Mouse (Mus musculus) limb, embryonic 11.5 days (tissue): ENCODE data around the gene Creb3l1. TPM values are rescaled to one million over a fixed set of nuclear protein-coding genes. Genes with fewer than 3 reads are reported as not detected.

Experiments
- ATAC-seq: fragments of 200-750 bp; cut with Nextera tagmentation; 2 replicates; pipeline ENCODE4 v1.8.0; 2017; ENCODE audit warnings: low read depth; ENCODE audit not compliant: insufficient number of reproducible peaks, low FRiP score, low TSS enrichment
- DNase-seq: peaks from one replicate; pipeline ENCODE4 v3.0.0-alpha.2; 2015; ENCODE audit warnings: low spot score
- H3K27ac ChIP-seq: fragments of 300-500 bp; sonication (generic); replicated peaks from 2 replicates; pipeline ENCODE4 v1.5.1; 2014; ENCODE audit warnings: low read depth, mild to moderate bottlenecking, low read length
- H3K27me3 ChIP-seq: fragments of 300-500 bp; sonication (generic); 2 replicates; pipeline ENCODE4 v1.6.1; 2014; ENCODE audit warnings: mild to moderate bottlenecking, low read length, mixed read lengths; ENCODE audit not compliant: control insufficient read depth, insufficient read depth
- H3K36me3 ChIP-seq: fragments of 300-500 bp; sonication (generic); 2 replicates; pipeline ENCODE4 v1.6.1; 2014; ENCODE audit warnings: mild to moderate bottlenecking, low read length, moderate library complexity, mixed read lengths; ENCODE audit not compliant: control insufficient read depth, insufficient read depth
- H3K4me1 ChIP-seq: fragments of 300-500 bp; sonication (generic); 2 replicates; pipeline ENCODE4 v1.6.1; 2014; ENCODE audit warnings: low read length, mixed read lengths; ENCODE audit not compliant: control insufficient read depth, insufficient read depth
- H3K4me2 ChIP-seq: fragments of 300-500 bp; sonication (generic); 2 replicates; pipeline ENCODE4 v1.6.1; 2014; ENCODE audit warnings: low read depth, mild to moderate bottlenecking, moderate library complexity; ENCODE audit not compliant: severe bottlenecking
- H3K4me3 ChIP-seq: fragments of 300-500 bp; sonication (generic); 2 replicates; pipeline ENCODE4 v1.5.1; 2014; ENCODE audit warnings: low read depth, low read length
- H3K9ac ChIP-seq: fragments of 300-500 bp; sonication (generic); 2 replicates; pipeline ENCODE4 v1.6.1; 2014; ENCODE audit warnings: mild to moderate bottlenecking, low read length
- H3K9me3 ChIP-seq: fragments of 300-500 bp; sonication (generic); 2 replicates; pipeline ENCODE4 v1.6.1; 2016; ENCODE audit warnings: low read length; ENCODE audit not compliant: control insufficient read depth
- WGBS: fragments of 180-500 bp; shearing (Covaris S2); extraction: QIAGEN DNeasy Blood & Tissue Kit; methylation state at CpG from one replicate; pipeline ENCODE4 v1.1.7; 2014; 5-methylcytosine and 5-hydroxymethylcytosine counted together
- polyA plus RNA-seq: library from polyadenylated mRNA; unstranded; fragments of >200 nt; fragmentation: Nextera tagmentation; extraction: Ambion mirVana; gene quantifications from 2 replicates; pipeline ENCODE4 v1.2.1, GENCODE M21; 2014

Gene Creb3l1
- polyA plus RNA-seq, 1 experiment from 2014 or later, result 0.85 TPM

- Histone ChIP-seq H3K4me2 (no peak overlapping the region), H3K27ac (no peak overlapping the region), H3K9me3 (no peaks in the 10 kb centered on the region), H3K4me1 (peaks cover 10% of the 10 kb centered on the region), H3K27me3 (no peaks in the 10 kb centered on the region), H3K4me3 (no peak overlapping the region), H3K36me3 (no peaks in the 10 kb centered on the region), H3K9ac (no peak overlapping the region)
- 86% methylated on average over 6 of the region's 6 CpGs for WGBS
- no peak for ATAC-seq
- no peak for DNase-seq
Measured at GRCm38 (mm10) chr2:92014248-92014647, 10.1 kb downstream of the Creb3l1 start.

- Histone ChIP-seq H3K4me2 (no peak overlapping the region), H3K36me3 (no peaks in the 10 kb centered on the region), H3K9me3 (no peaks in the 10 kb centered on the region), H3K4me1 (peaks cover 10% of the 10 kb centered on the region), H3K27ac (no peak overlapping the region; the same call in 1 of the 2 replicates), H3K9ac (peak overlapping the region; percentile 19; the same call in 1 of the 2 replicates), H3K27me3 (no peaks in the 10 kb centered on the region), H3K4me3 (no peak overlapping the region)
- 0 out of 2 replicates have a peak, but pooled peaks have one; percentile 10 for ATAC-seq
- 17% methylated on average over 8 of the region's 8 CpGs for WGBS
- peak; percentile 38 for DNase-seq
Measured at GRCm38 (mm10) chr2:92012768-92013445, 11.4 kb downstream of the Creb3l1 start.

DNA sequence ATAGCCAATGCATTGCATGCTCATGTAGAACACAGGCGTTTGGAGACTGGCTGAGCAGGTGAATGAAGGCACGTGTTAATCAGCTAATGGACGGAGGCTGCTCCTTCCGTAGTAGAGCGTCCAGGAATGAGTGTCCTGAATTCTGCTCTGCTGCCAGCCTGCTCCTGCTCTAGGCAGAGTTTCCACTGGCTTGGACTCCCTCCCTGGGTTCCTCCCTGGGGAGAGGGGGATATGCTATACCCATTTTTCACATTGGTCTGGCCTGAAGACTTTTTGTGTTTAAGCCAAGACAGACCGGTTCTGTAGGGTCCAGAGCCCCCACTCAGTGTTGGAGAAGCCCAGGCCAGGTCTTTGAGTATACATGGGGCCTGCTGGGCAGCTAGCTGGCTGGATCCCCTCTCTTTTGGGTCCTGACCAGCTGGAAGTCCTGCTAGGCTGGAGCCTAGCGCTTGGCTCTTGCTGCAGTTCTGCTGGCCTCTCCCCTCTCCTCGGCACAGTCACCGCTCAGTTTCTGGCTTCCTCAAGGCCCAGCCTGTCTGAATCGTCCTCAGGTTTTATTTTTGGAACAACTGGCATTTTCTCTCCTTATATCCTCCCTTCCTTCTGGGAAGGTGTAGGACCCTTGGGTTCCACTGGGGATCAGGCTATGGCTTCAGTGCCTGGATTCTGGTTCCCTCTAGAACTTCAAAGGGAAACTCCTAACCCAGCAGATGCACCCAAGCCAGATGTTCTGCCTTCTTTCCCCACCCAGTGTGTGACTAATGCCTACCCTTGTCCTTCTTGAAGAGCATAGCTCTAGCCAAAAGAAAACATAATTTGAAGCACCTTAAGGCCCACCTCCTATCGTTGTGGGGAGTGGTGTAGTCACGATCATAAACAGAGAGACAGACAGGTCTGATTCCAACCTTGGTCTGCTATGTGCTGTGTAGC lies 12.6 kb downstream of the Creb3l1 start:
- no peak overlapping the region for H3K4me3 ChIP-seq

GRCm38 (mm10) chr2:92008623-92009404 lies 15.5 kb downstream of the Creb3l1 start:
- DNase-seq, result no peak
- Histone ChIP-seq H3K9ac (peak overlapping the region; percentile 70), H3K36me3 (no peaks in the 10 kb centered on the region), H3K4me1 (peaks cover 17% of the 10 kb centered on the region), H3K27ac (no peak overlapping the region), H3K27me3 (0 out of 2 replicates have a peak, but pooled peaks cover 3% of the 10 kb centered on the region), H3K4me3 (peak overlapping the region; percentile 45), H3K4me2 (peak overlapping the region; percentile 88), H3K9me3 (no peaks in the 10 kb centered on the region)
- 3% methylated on average over 20 of the region's 20 CpGs for WGBS
- peak; percentile 2; the same call in 1 of the 2 replicates for ATAC-seq

More for the DNA sequence above, 12.6 kb downstream of the Creb3l1 start:
- DNase-seq (no peak), ATAC-seq (no peak)
- no peaks in the 10 kb centered on the region for H3K36me3 ChIP-seq
- 81% methylated on average over 12 of the region's 12 CpGs for WGBS
- no peak overlapping the region for H3K27ac ChIP-seq
- no peaks in the 10 kb centered on the region for H3K9me3 ChIP-seq
- no peaks in the 10 kb centered on the region for H3K27me3 ChIP-seq
- H3K9ac ChIP-seq, result no peak overlapping the region
- no peak overlapping the region for H3K4me2 ChIP-seq
- H3K4me1 ChIP-seq, result peaks cover 17% of the 10 kb centered on the region

- WGBS, result 0% methylated on average over 31 of the region's 34 CpGs
- Histone ChIP-seq H3K27ac (0 out of 2 replicates have a peak overlapping the region, but pooled peaks have one; percentile 45), H3K36me3 (no peaks in the 10 kb centered on the region), H3K4me2 (peak overlapping the region; percentile 88), H3K27me3 (0 out of 2 replicates have a peak, but pooled peaks cover 3% of the 10 kb centered on the region), H3K9ac (peak overlapping the region; percentile 70), H3K9me3 (no peaks in the 10 kb centered on the region), H3K4me3 (peak overlapping the region; percentile 45), H3K4me1 (peaks cover 12% of the 10 kb centered on the region)
- DNase-seq (peak; percentile 96), ATAC-seq (peak; percentile 97)
Measured at GRCm38 (mm10) chr2:92007933-92008622, 16.2 kb downstream of the Creb3l1 start.

- 0 out of 2 replicates have a peak, but pooled peaks cover 3% of the 10 kb centered on the region for H3K27me3 ChIP-seq
- H3K4me1 ChIP-seq, result peaks cover 8% of the 10 kb centered on the region
- no peaks in the 10 kb centered on the region for H3K9me3 ChIP-seq
- DNase-seq (peak; percentile 68), ATAC-seq (no peak)
- WGBS, result 1% methylated on average over 28 of the region's 28 CpGs
- H3K4me2 ChIP-seq, result peak overlapping the region; percentile 88
- H3K9ac ChIP-seq, result peak overlapping the region; percentile 60
- H3K4me3 ChIP-seq, result peak overlapping the region; percentile 45
- H3K27ac ChIP-seq, result no peak overlapping the region
- no peaks in the 10 kb centered on the region for H3K36me3 ChIP-seq
Measured at GRCm38 (mm10) chr2:92006983-92007921, 17.1 kb downstream of the Creb3l1 start.

DNA sequence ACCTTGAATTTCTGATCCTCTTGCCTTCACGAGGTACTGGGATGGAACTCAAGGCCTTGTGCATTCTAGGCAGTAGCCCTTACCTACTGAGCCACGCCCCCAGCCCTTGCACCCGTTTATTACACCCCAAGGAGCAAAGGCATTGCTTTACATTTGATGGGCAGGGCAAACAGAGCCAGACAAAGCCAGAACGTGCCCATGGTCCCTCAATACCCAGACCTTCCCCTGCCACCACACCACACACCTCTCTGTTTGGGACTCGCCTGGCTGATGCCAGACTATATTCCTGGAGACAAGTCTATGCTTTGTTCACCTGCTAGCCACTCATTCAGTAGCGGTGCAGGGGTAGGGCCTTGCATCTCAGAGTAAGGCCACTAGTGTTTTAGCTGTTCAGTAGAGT lies 17.8 kb downstream of the Creb3l1 start:
- no peak for DNase-seq
- H3K4me1 ChIP-seq, result peaks cover 7% of the 10 kb centered on the region
- H3K4me3 ChIP-seq, result no peak overlapping the region; the same call in 1 of the 2 replicates
- H3K4me2 ChIP-seq, result peak overlapping the region; percentile 88
- H3K27me3 ChIP-seq, result 0 out of 2 replicates have a peak, but pooled peaks cover 3% of the 10 kb centered on the region
- WGBS, result 44% methylated on average over 6 of the region's 6 CpGs
- ATAC-seq, result no peak
- H3K9me3 ChIP-seq, result no peaks in the 10 kb centered on the region
- no peak overlapping the region for H3K27ac ChIP-seq
- no peak overlapping the region for H3K9ac ChIP-seq
- no peaks in the 10 kb centered on the region for H3K36me3 ChIP-seq
